Mouse (Mus musculus) small intestine, adult 2 months (tissue): ENCODE results near the gene Ell3.

ENCODE experiments used
- CTCF ChIP-seq: fragments of 200-500 bp; IDR thresholded peaks from 2 replicates; pipeline ENCODE4 v1.5.1; 2012; ENCODE audit warnings: low read depth, mild to moderate bottlenecking, control low read depth, inconsistent platforms, low read length, moderate library complexity, mixed read lengths; ENCODE audit not compliant: insufficient replicate concordance, insufficient read length; ENCODE audit errors: extremely low read depth
- POLR2A ChIP-seq: fragments of 200-500 bp; IDR thresholded peaks from 2 replicates; pipeline ENCODE4 v1.6.1; 2012; ENCODE audit warnings: low read depth, mild to moderate bottlenecking, control low read depth, inconsistent platforms, low read length, moderate library complexity

- no peak for TF ChIP-seq CTCF
- no peak for TF ChIP-seq POLR2A
Measured at GRCm38 (mm10) chr2:121453917-121454316, 9.8 kb upstream of the Ell3 start.
